Mouse (Mus musculus) embryonic facial prominence, embryonic 11.5 days (tissue): Measurements from ENCODE around the gene Plcd3. TPM values are rescaled to one million over a fixed set of nuclear protein-coding genes. Genes with fewer than 3 reads are reported as not detected.

Source experiments
- ATAC-seq: fragments of 200-750 bp; cut with Nextera tagmentation; replicated peaks from 2 replicates; pipeline ENCODE4 v1.8.0; 2017; ENCODE audit warnings: low read depth; ENCODE audit not compliant: insufficient number of reproducible peaks, low FRiP score, low TSS enrichment
- DNase-seq: peaks from one replicate; pipeline ENCODE4 v3.0.0-alpha.2; 2015; ENCODE audit warnings: low spot score
- H3K27ac ChIP-seq: fragments of 300-500 bp; sonication (generic); replicated peaks from 2 replicates; pipeline ENCODE4 v1.5.1; 2014; ENCODE audit warnings: mild to moderate bottlenecking, low read depth, low read length, control low read depth
- H3K27me3 ChIP-seq: fragments of 300-500 bp; sonication (generic); 2 replicates; pipeline ENCODE4 v1.6.1; 2014; ENCODE audit warnings: mild to moderate bottlenecking, low read length, moderate library complexity, mixed read lengths; ENCODE audit not compliant: control insufficient read depth, insufficient read depth
- H3K36me3 ChIP-seq: fragments of 300-500 bp; sonication (generic); replicated peaks from 2 replicates; pipeline ENCODE4 v1.6.1; 2014; ENCODE audit warnings: low read depth, mild to moderate bottlenecking, low read length, moderate library complexity, mixed read lengths; ENCODE audit not compliant: control insufficient read depth, insufficient read depth
- H3K4me1 ChIP-seq: fragments of 300-500 bp; sonication (generic); 2 replicates; pipeline ENCODE4 v1.6.1; 2014; ENCODE audit warnings: low read length, mixed read lengths; ENCODE audit not compliant: control insufficient read depth, insufficient read depth
- H3K4me2 ChIP-seq: fragments of 300-500 bp; sonication (generic); 2 replicates; pipeline ENCODE4 v1.6.1; 2014; ENCODE audit warnings: low read depth, mild to moderate bottlenecking, control low read depth, low read length, moderate library complexity
- H3K4me3 ChIP-seq: fragments of 300-500 bp; sonication (generic); 2 replicates; pipeline ENCODE4 v1.5.1; 2014; ENCODE audit warnings: low read depth, low read length, control low read depth
- H3K9ac ChIP-seq: fragments of 300-500 bp; sonication (generic); replicated peaks from 2 replicates; pipeline ENCODE4 v1.6.1; 2014; ENCODE audit warnings: mild to moderate bottlenecking, control low read depth, low read length
- H3K9me3 ChIP-seq: fragments of 300-500 bp; sonication (generic); replicated peaks from 2 replicates; pipeline ENCODE4 v1.6.1; 2016; ENCODE audit warnings: mild to moderate bottlenecking, low read length, inconsistent platforms, mixed read lengths; ENCODE audit not compliant: control insufficient read depth
- WGBS: fragments of 180-500 bp; shearing (Covaris S2); extraction: QIAGEN DNeasy Blood & Tissue Kit; methylation state at CpG from one replicate; pipeline ENCODE4 v1.1.7; 2014; 5-methylcytosine and 5-hydroxymethylcytosine counted together
- polyA plus RNA-seq: library from polyadenylated mRNA; unstranded; fragments of >200 nt; fragmentation: Nextera tagmentation; extraction: Ambion mirVana; gene quantifications from 2 replicates; pipeline ENCODE4 v1.2.1, GENCODE M21; 2014

Plcd3 gene
- polyA plus RNA-seq, 1 experiment from 2014 or later, result 0.87 TPM

GRCm38 (mm10) chr11:103043982-103044381 is 57.5 kb downstream of the Plcd3 start:
- no peak overlapping the region for H3K4me3 ChIP-seq
- no peak overlapping the region for H3K27ac ChIP-seq
- 96% methylated on average over 3 of the region's 3 CpGs for WGBS
- peaks cover 16% of the 10 kb centered on the region for H3K36me3 ChIP-seq
- no peak overlapping the region for H3K4me2 ChIP-seq
- H3K4me1 ChIP-seq, result no peaks in the 10 kb centered on the region
- ATAC-seq, result no peak
- no peaks in the 10 kb centered on the region for H3K27me3 ChIP-seq
- no peak overlapping the region for H3K9ac ChIP-seq
- no peak for DNase-seq
- no peaks in the 10 kb centered on the region for H3K9me3 ChIP-seq

- H3K27ac ChIP-seq, result no peak overlapping the region
- ATAC-seq (no peak), DNase-seq (no peak)
- H3K4me3 ChIP-seq, result no peak overlapping the region
- H3K9me3 ChIP-seq, result no peaks in the 10 kb centered on the region
- no peak overlapping the region for H3K9ac ChIP-seq
- no peaks in the 10 kb centered on the region for H3K27me3 ChIP-seq
- H3K4me1 ChIP-seq, result no peaks in the 10 kb centered on the region
- H3K4me2 ChIP-seq, result no peak overlapping the region
- 76% methylated on average over 4 of the region's 4 CpGs for WGBS
- peaks cover 16% of the 10 kb centered on the region for H3K36me3 ChIP-seq
These were observed 58.6 kb downstream of the Plcd3 start for GRCm38 (mm10) chr11:103042828-103043227.

- Histone ChIP-seq H3K36me3 (no peaks in the 10 kb centered on the region), H3K9me3 (no peaks in the 10 kb centered on the region), H3K4me3 (no peak overlapping the region), H3K4me2 (no peak overlapping the region), H3K27ac (no peak overlapping the region), H3K27me3 (no peaks in the 10 kb centered on the region), H3K4me1 (no peaks in the 10 kb centered on the region), H3K9ac (no peak overlapping the region)
- WGBS, result 89% methylated on average over 6 of the region's 6 CpGs
- DNase-seq (no peak), ATAC-seq (no peak)
These were observed 63.4 kb downstream of the Plcd3 start for GRCm38 (mm10) chr11:103038037-103038436.

GRCm38 (mm10) chr11:103036881-103037465 is 64.5 kb downstream of the Plcd3 start:
- no peaks in the 10 kb centered on the region for H3K4me1 ChIP-seq
- H3K9me3 ChIP-seq, result no peaks in the 10 kb centered on the region
- 87% methylated on average over 8 of the region's 8 CpGs for WGBS
- no peak overlapping the region for H3K4me3 ChIP-seq
- H3K27me3 ChIP-seq, result no peaks in the 10 kb centered on the region
- no peaks in the 10 kb centered on the region for H3K36me3 ChIP-seq
- ATAC-seq, result no peak
- no peak for DNase-seq
- H3K9ac ChIP-seq, result no peak overlapping the region
- no peak overlapping the region for H3K27ac ChIP-seq
- H3K4me2 ChIP-seq, result no peak overlapping the region

- DNase-seq (no peak), ATAC-seq (no peak)
- H3K4me3 ChIP-seq, result no peak overlapping the region
- H3K27me3 ChIP-seq, result no peaks in the 10 kb centered on the region
- no peaks in the 10 kb centered on the region for H3K9me3 ChIP-seq
- H3K36me3 ChIP-seq, result no peaks in the 10 kb centered on the region
- WGBS, result 85% methylated on average over 6 of the region's 6 CpGs
- no peaks in the 10 kb centered on the region for H3K4me1 ChIP-seq
- H3K9ac ChIP-seq, result no peak overlapping the region
- H3K4me2 ChIP-seq, result no peak overlapping the region
- H3K27ac ChIP-seq, result no peak overlapping the region
These were observed 66.5 kb downstream of the Plcd3 start for GRCm38 (mm10) chr11:103035007-103035406.

GRCm38 (mm10) chr11:103033030-103033429 is 68.4 kb downstream of the Plcd3 start:
- H3K27ac ChIP-seq, result no peak overlapping the region
- H3K9ac ChIP-seq, result no peak overlapping the region
- no peaks in the 10 kb centered on the region for H3K36me3 ChIP-seq
- no peak overlapping the region for H3K4me3 ChIP-seq
- H3K4me2 ChIP-seq, result no peak overlapping the region
- no peaks in the 10 kb centered on the region for H3K27me3 ChIP-seq
- DNase-seq, result no peak
- H3K4me1 ChIP-seq, result no peaks in the 10 kb centered on the region
- WGBS, result 92% methylated on average over 3 of the region's 3 CpGs
- ATAC-seq, result no peak
- H3K9me3 ChIP-seq, result no peaks in the 10 kb centered on the region

- Histone ChIP-seq H3K9ac (peak within 1 kb of the TSS; percentile 74), H3K4me1 (no peaks in the 10 kb centered on the region), H3K27me3 (no peaks in the 10 kb centered on the region), H3K36me3 (no peaks in the 10 kb centered on the region), H3K4me2 (peak within 1 kb of the TSS; percentile 61), H3K9me3 (no peaks in the 10 kb centered on the region), H3K4me3 (peak within 1 kb of the TSS; percentile 77), H3K27ac (0 out of 2 replicates have a peak within 1 kb of the TSS, but pooled peaks have one; percentile 35)
- DNase-seq, result peak; percentile 98
- WGBS, result under 1% methylated on average over 36 of the region's 36 CpGs
- peak; percentile 98 for ATAC-seq
These were observed 73.1 kb downstream of the Plcd3 start, which contains the start of the genes Nmt1 and Dcakd for GRCm38 (mm10) chr11:103028176-103028891. Nmt1 (plus strand) TSS chr11:103028190. Dcakd (minus strand) TSS chr11:103028333.

- ATAC-seq (peak; percentile 35), DNase-seq (no peak)
- H3K9ac ChIP-seq, result peak overlapping the region; percentile 71
- no peaks in the 10 kb centered on the region for H3K9me3 ChIP-seq
- peak overlapping the region; percentile 77 for H3K4me3 ChIP-seq
- H3K4me1 ChIP-seq, result no peaks in the 10 kb centered on the region
- no peaks in the 10 kb centered on the region for H3K27me3 ChIP-seq
- H3K4me2 ChIP-seq, result peak overlapping the region; percentile 61
- H3K36me3 ChIP-seq, result no peaks in the 10 kb centered on the region
- WGBS, result 16% methylated on average over 8 of the region's 8 CpGs
- 0 out of 2 replicates have a peak overlapping the region, but pooled peaks have one; percentile 35 for H3K27ac ChIP-seq
These were observed 73.8 kb downstream of the Plcd3 start for GRCm38 (mm10) chr11:103027570-103028175.
